Mouse (Mus musculus): ENCODE measurements around the gene Rita1.

GRCm38 (mm10) chr5:120644227-120644626, 31.8 kb upstream of the Rita1 start:
- TF ChIP-seq CTCF (IDR thresholded peaks at IDR 0.05; ENCODE audit: extremely low read depth, insufficient read depth, insufficient read length, insufficient replicate concordance) (no peak), POLR2A (IDR thresholded peaks at IDR 0.05; ENCODE audit: low read depth, low read length) (no peak)
